Mouse (Mus musculus) cerebellum, adult 18-20 months (tissue): ENCODE results near the gene Serf2.
"Not testable (repeated sequence)": the region's sequence is repeated elsewhere in the genome, so short reads cannot be mapped to it uniquely, and the experiment has no call there.

ENCODE experiments used
- DNase-seq, 2 experiments: peaks; one replicate each; pipeline ENCODE4 v3.0.0; 2021

The Serf2 gene

GRCm38 (mm10) chr2:121448136-121448535, 859 bp upstream of the Serf2 start:
- peak; percentile 32 to 38 for DNase-seq

GRCm38 (mm10) chr2:121449545-121450011, 583 bp downstream of the Serf2 start:
- no peak for DNase-seq

GRCm38 (mm10) chr2:121450093-121450492, 1.1 kb downstream of the Serf2 start:
- DNase-seq, result no peak

- DNase-seq, result no peak
These were observed 3.4 kb downstream of the Serf2 start for GRCm38 (mm10) chr2:121452361-121452760.

- DNase-seq, result no peak
These were observed 4.0 kb downstream of the Serf2 start, which contains the start of gene Hypk for GRCm38 (mm10) chr2:121452990-121453389. Gene Hypk, plus strand, starts transcription at chr2:121453290.

- no peak for DNase-seq
These were observed 4.9 kb downstream of the Serf2 start for GRCm38 (mm10) chr2:121453917-121454316.

GRCm38 (mm10) chr2:121455534-121455933, 6.5 kb downstream of the Serf2 start:
- no peak for DNase-seq

- peak; percentile 78 to 82 for DNase-seq
These were observed 8.0 kb downstream of the Serf2 start, which contains the start of gene Serinc4 for GRCm38 (mm10) chr2:121456692-121457642. Gene Serinc4, minus strand, starts transcription at chr2:121456781.

GRCm38 (mm10) chr2:121460071-121460470, 11.1 kb downstream of the Serf2 start:
- no peak for DNase-seq

GRCm38 (mm10) chr2:121468982-121469381, 20.0 kb downstream of the Serf2 start:
- not testable (repeated sequence) for DNase-seq

GRCm38 (mm10) chr2:121472783-121473182, 23.8 kb downstream of the Serf2 start:
- DNase-seq, result not testable (repeated sequence)

- peak; percentile 83 to 87 for DNase-seq
These were observed 24.5 kb downstream of the Serf2 start, which contains the start of gene Mfap1b for GRCm38 (mm10) chr2:121473301-121474179. Gene Mfap1b, minus strand, starts transcription at chr2:121474067.

- DNase-seq, result peak in 1 of 2 experiments; percentile 28
These were observed 25.2 kb downstream of the Serf2 start for GRCm38 (mm10) chr2:121474180-121474535.

GRCm38 (mm10) chr2:121475306-121475705, 26.3 kb downstream of the Serf2 start:
- DNase-seq, result not testable (repeated sequence)

- DNase-seq, result no peak
These were observed 28.7 kb downstream of the Serf2 start for GRCm38 (mm10) chr2:121477491-121478266.

GRCm38 (mm10) chr2:121480498-121480897, 31.5 kb downstream of the Serf2 start:
- no peak for DNase-seq

GRCm38 (mm10) chr2:121480916-121481315, 31.9 kb downstream of the Serf2 start:
- not testable (repeated sequence) for DNase-seq

- no peak for DNase-seq
These were observed 34.6 kb downstream of the Serf2 start for GRCm38 (mm10) chr2:121483576-121483975.

GRCm38 (mm10) chr2:121484403-121484802, 35.4 kb downstream of the Serf2 start:
- not testable (repeated sequence) for DNase-seq

- DNase-seq, result not testable (repeated sequence)
These were observed 52.6 kb downstream of the Serf2 start for GRCm38 (mm10) chr2:121501550-121501949.

GRCm38 (mm10) chr2:121505942-121506882, 57.2 kb downstream of the Serf2 start, which contains the start of the genes Mfap1a and Wdr76:
Gene Mfap1a, minus strand, starts transcription at chr2:121506665.
Gene Wdr76, plus strand, starts transcription at chr2:121506723.
- DNase-seq, result peak; percentile 83 to 88
